Mouse (Mus musculus) kidney, adult 2 months (tissue): ENCODE data around the gene Mtfmt. TPM values are rescaled to one million over a fixed set of nuclear protein-coding genes. Genes with fewer than 3 reads are reported as not detected.

ENCODE experiments used
- DNase-seq: peaks from one replicate; pipeline ENCODE4 v3.0.0; 2021
- H3K27ac ChIP-seq: fragments of 200-500 bp; 2 replicates; pipeline ENCODE4 v1.5.1; 2012; ENCODE audit warnings: low read depth, low read length, control low read depth, inconsistent platforms; ENCODE audit not compliant: insufficient read depth
- H3K27me3 ChIP-seq: fragments of 200-500 bp; replicated peaks from 2 replicates; pipeline ENCODE4 v1.6.1; 2012; ENCODE audit warnings: mild to moderate bottlenecking, moderate library complexity, low read length, inconsistent platforms; ENCODE audit not compliant: control insufficient read depth, insufficient read depth
- H3K36me3 ChIP-seq: fragments of 200-500 bp; 2 replicates; pipeline ENCODE4 v1.6.1; 2012; ENCODE audit warnings: mild to moderate bottlenecking, moderate library complexity, low read length, inconsistent platforms; ENCODE audit not compliant: control insufficient read depth, insufficient read depth
- H3K4me1 ChIP-seq: fragments of 200-500 bp; 2 replicates; pipeline ENCODE4 v1.6.1; 2011; ENCODE audit warnings: low read length; ENCODE audit not compliant: control insufficient read depth, insufficient read depth
- H3K4me3 ChIP-seq: fragments of 200-500 bp; 2 replicates; pipeline ENCODE4 v1.5.1; 2011; ENCODE audit warnings: mild to moderate bottlenecking, low read depth, low read length, control low read depth; ENCODE audit not compliant: insufficient read depth
- CTCF ChIP-seq: fragments of 200-500 bp; conservative IDR thresholded peaks from 2 replicates; pipeline ENCODE4 v1.5.1; 2011; ENCODE audit warnings: low read depth, mild to moderate bottlenecking, control low read depth, low read length, moderate library complexity, mixed read lengths; ENCODE audit not compliant: insufficient read depth, insufficient read length
- POLR2A ChIP-seq: fragments of 200-500 bp; IDR thresholded peaks from one replicate; pipeline ENCODE4 v1.6.1; 2011; ENCODE audit warnings: low read depth, low read length, control low read depth
- whole genome bisulfite sequencing: fragments of 180-500 bp; shearing (Covaris S2); methylation state at CpG from one replicate; pipeline ENCODE4 v1.1.7; 2018; 5-methylcytosine and 5-hydroxymethylcytosine counted together
- polyA plus RNA-seq: library from polyadenylated mRNA; depleted of rRNA; stranded (reverse); fragments of >200 nt; gene quantifications from 2 replicates; pipeline ENCODE4 v1.2.3, GENCODE M21; 2012; rRNA removed

Gene Mtfmt
- polyA plus RNA-seq: 11.3 and 11.5 TPM in 2 replicates

DNA sequence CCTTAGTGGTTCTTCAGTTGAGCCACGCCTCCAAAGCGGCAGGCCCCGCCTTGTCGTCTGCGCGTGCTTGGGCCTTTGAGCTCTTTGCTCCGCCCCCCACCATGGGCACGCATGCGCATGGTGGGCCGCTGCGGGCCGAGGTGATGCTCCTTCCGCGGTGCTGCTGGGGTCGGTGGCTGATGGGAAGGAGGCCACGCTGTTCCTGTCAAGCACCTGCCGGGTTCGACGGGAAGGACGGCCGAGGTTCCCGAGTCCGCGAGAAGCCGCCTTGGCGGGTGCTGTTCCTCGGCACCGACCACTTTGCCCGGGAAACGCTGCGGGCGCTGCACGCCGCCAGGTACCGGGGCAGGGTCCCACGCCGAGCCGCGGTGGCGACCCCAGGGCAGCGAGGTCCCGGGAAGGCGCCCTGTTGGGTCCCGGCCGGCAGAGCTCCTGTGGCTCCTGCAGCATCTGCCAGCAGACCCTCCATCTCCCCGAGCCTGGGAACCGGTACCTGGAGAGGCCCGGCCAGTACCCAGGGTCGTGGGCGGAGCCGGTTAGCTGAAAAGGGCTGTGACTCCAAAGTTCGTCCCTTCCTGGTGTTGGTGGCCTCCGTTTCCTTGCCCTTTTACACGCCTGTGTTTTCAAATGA lies at the start of gene Mtfmt:
Gene Mtfmt, plus strand, starts transcription at position 112 of the 631 bp plus-strand sequence.
- TF ChIP-seq POLR2A (peak; percentile 42), CTCF (no peak)
- Histone ChIP-seq H3K27me3 (no peaks in the 10 kb centered on the region), H3K4me3 (peak within 1 kb of the TSS; percentile 93), H3K4me1 (peaks cover 2% of the 10 kb centered on the region; the same call in 1 of the 2 replicates), H3K36me3 (no peaks in the 10 kb centered on the region), H3K27ac (no peak within 1 kb of the TSS)
- WGBS: under 1% methylated on average over 54 of the region's 54 CpGs
- DNase-seq: peak; percentile 97

DNA sequence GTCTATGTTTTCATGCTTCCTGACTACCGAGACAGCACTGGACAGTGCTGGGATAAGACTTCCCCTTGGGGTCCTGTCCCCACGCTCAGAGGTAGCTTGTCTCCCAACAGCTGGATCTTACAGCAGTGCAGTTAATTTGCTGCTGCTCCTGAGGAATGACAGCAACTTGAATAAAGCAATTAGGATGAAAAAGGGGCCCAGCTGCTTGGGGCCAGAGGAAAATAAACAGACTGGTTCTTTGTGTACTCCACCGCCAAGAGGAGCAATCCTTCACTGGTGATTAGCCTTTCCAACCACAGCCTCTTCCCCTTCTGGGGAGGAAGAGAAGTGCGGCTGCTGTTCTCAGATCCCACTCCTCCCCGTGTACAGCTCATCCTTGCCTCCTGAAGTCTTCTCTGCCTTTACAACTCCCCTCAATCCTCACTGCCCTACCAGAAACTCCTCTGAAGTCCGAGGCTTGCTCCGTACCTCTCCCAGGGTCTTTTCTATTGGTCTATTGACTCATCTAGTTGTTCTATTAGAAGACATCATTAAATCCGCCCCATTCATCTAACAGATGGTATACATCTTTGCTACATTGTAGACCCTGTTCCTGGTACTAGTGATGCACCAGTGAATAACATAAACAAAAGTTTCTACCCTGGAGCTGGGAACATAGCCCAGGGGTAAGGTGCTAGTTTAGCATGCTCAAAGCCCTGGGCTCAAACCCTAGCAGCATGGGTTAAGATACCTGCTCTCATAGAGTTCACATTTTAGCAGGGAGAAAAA lies 49.0 kb upstream of the Mtfmt start:
- 0 out of 2 replicates have a peak, but pooled peaks have one; percentile 19 for TF ChIP-seq CTCF
- no peak for TF ChIP-seq POLR2A
- no peaks in the 10 kb centered on the region for H3K36me3 ChIP-seq
- peak; percentile 42 for DNase-seq
- peaks cover 3% of the 10 kb centered on the region; the same call in 1 of the 2 replicates for H3K4me1 ChIP-seq
- H3K27me3 ChIP-seq: no peaks in the 10 kb centered on the region
- WGBS: 53% methylated on average over 8 of the region's 8 CpGs
- no peak overlapping the region for H3K4me3 ChIP-seq
- H3K27ac ChIP-seq: peak overlapping the region; percentile 28

DNA sequence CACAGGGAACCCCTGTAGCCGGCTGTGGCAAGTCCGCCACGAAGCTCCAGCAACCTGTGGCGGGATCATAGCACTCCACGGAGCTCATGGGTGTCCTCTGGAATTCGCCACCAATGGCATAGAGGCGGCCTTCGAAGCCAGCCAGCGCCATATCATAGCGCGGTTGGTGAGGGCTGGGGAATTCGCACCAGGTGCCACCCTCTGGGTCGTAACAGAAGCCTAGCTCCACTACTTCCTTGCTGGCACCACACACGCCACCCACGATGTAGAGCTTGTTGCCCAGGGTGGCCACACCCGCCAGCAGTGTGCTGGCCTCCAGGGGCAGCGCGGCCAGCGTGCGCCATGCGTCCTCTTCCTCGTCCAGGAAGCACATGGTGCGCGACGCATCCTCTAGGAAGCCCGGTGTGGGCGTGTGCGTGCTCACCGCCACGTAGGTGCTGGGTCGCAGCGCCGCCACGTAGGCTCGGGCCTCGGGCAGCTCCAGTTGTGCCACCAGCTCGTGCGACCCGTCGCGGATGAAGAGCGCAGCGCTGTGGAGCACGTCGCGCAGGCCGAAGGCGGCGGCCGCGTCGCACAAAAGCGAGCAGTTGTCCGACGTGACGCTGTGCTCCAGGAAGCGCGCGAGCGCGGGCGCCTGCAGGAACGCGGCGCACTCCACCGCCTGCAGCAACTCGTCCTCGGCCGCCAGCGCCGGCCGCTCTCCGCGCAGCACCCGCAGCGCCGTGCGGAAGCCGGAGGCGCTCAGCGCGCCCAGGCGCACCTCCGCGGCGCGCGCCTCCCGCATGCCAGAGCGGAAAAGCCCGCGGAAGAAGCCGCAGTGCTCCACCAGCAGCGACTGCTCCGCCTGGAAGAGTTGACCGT lies 44.6 kb upstream of the Mtfmt start:
- H3K36me3 ChIP-seq: no peaks in the 10 kb centered on the region
- 16% methylated on average over 96 of the region's 96 CpGs for WGBS
- H3K27me3 ChIP-seq: no peaks in the 10 kb centered on the region
- peaks cover 3% of the 10 kb centered on the region; the same call in 1 of the 2 replicates for H3K4me1 ChIP-seq
- no peak for DNase-seq
- no peak overlapping the region for H3K27ac ChIP-seq
- TF ChIP-seq CTCF: no peak
- no peak for TF ChIP-seq POLR2A
- peak overlapping the region; percentile 57 for H3K4me3 ChIP-seq

DNA sequence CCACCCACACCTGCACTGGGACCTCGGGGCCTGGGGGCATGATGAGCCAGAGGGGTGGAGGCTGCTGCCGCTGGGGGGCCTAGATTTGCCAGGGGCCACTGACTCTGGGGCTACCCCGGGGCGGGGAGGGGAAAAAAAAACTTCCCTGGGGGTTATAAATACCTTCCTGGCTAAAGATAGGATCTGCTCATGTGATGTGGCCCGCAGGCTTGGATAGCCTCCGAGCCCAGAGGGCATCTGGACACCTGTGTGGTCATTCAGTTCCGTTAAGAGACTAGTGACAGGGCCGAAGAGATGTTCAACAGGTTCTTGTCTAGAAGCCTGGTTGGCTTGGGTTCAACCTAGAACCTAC lies 44.0 kb upstream of the Mtfmt start, which contains the start of gene Kbtbd13:
Gene Kbtbd13, minus strand, starts transcription at position 40 of the 352 bp plus-strand sequence.
- H3K4me3 ChIP-seq: peak within 1 kb of the TSS; percentile 57
- H3K27ac ChIP-seq: no peak within 1 kb of the TSS
- H3K36me3 ChIP-seq: no peaks in the 10 kb centered on the region
- no peak for TF ChIP-seq POLR2A
- no peak for TF ChIP-seq CTCF
- H3K27me3 ChIP-seq: no peaks in the 10 kb centered on the region
- no peak for DNase-seq
- 24% methylated on average over 8 of the region's 8 CpGs for WGBS
- peaks cover 3% of the 10 kb centered on the region; the same call in 1 of the 2 replicates for H3K4me1 ChIP-seq

DNA sequence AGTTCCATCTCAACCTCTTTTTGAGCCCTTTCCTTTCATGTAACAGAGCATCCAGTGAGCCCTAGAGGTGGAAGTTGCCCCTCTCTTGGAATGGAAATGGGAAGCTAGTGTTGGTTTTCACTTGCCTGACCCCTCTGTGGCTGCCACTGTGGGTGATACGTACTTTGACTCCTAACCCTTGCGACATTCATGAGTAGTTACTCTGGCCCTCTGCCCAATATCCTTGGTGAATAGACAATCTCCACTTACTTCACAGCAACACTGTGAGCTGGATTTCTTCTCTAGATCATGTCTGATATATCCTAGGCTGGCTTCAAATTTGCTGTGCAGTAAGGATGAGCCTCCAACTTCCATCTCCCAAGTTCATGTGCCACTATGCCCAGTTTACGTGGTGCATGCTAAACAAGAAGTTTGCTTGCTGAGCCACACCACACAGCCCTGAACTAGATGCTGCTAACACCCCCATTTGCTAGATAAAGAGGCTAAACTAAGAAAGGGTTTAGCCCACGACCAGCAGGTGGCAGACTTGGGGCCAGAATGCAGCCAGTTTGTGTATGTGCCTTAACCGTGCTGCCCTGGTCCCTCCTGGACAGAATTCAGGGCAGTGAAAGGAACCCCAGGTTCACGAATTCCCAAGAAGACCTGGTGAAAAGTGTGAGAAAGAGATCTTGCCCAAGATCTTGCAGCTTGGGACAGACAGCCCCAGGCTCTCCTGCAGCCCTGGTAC lies 42.8 kb upstream of the Mtfmt start:
- H3K36me3 ChIP-seq: no peaks in the 10 kb centered on the region
- WGBS: 21% methylated on average over 6 of the region's 6 CpGs
- H3K27me3 ChIP-seq: no peaks in the 10 kb centered on the region
- no peak overlapping the region for H3K27ac ChIP-seq
- no peak for TF ChIP-seq POLR2A
- TF ChIP-seq CTCF: peak; percentile 85
- DNase-seq: peak; percentile 78
- H3K4me3 ChIP-seq: no peak overlapping the region
- H3K4me1 ChIP-seq: peaks cover 3% of the 10 kb centered on the region; the same call in 1 of the 2 replicates

DNA sequence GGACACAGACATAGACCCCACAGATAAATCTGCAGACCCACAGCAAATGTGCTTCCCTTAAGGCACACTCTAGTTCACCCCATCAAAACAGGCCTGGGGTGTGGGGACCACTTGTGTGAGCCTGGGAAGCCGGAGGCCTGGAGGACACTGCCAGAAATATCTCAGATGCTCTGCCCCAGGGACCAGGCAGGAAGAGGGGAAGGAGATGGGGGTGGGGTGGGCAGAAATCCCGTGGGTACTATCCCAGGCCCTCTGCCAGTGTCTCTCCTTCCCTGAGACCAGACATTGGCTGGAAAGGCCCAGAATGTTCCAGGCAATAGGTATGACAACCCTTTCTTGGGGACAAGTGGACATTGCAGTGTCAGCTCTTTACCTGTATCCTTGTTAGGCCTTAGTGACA lies 42.0 kb upstream of the Mtfmt start:
- 35% methylated on average over 2 of the region's 2 CpGs for WGBS
- Histone ChIP-seq H3K27ac (no peak overlapping the region), H3K4me1 (peaks cover 3% of the 10 kb centered on the region; the same call in 1 of the 2 replicates), H3K4me3 (no peak overlapping the region), H3K36me3 (no peaks in the 10 kb centered on the region), H3K27me3 (no peaks in the 10 kb centered on the region)
- no peak for DNase-seq
- no peak for TF ChIP-seq POLR2A
- TF ChIP-seq CTCF: no peak
